Mouse (Mus musculus): ENCODE results near the gene Mre11a. TPM values are rescaled to one million over a fixed set of nuclear protein-coding genes. Genes with fewer than 3 reads are reported as not detected.

The Mre11a gene
- total and polyA plus RNA-seq, 3 experiments = 27.7 to 47.3 (median 45.7) TPM

DNA sequence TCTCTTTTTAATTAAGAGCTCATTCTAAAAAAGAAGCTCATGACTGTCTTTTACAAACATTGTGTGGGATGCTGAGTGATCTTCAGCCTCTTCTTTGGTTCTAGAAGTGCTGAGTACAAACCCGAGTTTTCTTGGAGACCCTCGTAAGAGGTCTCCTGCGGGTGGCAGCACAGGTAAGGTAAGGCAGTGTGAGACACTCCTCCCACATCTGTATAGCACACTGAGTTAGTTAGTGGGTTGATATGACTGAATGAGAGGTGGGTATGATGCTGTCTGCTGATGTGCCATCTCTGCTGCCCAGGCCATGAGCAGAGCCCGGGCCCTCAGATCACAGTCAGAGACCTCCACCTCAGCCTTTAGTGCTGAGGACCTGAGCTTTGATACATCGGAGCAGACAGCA is 40.4 kb downstream of the Mre11a start:
- no peaks in the 10 kb centered on the region for H3K9me3 ChIP-seq (replicated peaks; ENCODE audit: low read length)
- H3K27ac ChIP-seq (ENCODE audit: insufficient read depth, low read depth) = no peak overlapping the region
- no peak overlapping the region for H3K9ac ChIP-seq (ENCODE audit: insufficient read depth, low read depth)
- H3K36me3 ChIP-seq (replicated peaks in 1 of 2; ENCODE audit: control insufficient read depth in 1 of 2, insufficient read depth in 1 of 2, low read length in 1 of 2) = peaks cover 51 to 87% of the 10 kb centered on the region in 2 experiments
- no peak overlapping the region for H3K4me3 ChIP-seq (replicated peaks in 1 of 3; ENCODE audit: low read depth in 2 of 3, low read length in 2 of 3, poor library complexity in 1 of 3)
- DNase-seq (ENCODE audit: extremely low read depth) = no peak
- H3K79me2 ChIP-seq (replicated peaks; ENCODE audit: control insufficient read depth, extremely low read depth, insufficient read depth, poor library complexity, severe bottlenecking) = no peaks in the 10 kb centered on the region
- H3K4me1 ChIP-seq (ENCODE audit: control insufficient read depth in 1 of 2, insufficient read depth in 2 of 2) = no peaks in the 10 kb centered on the region
- in situ Hi-C loops (cut with MboI; ENCODE audit: low pct_ligation_motif_present, low pct_unique_long_range_greater_than_20kb, low sequenced_read_pairs) (no loop called here), dilution Hi-C loops (cut with MboI; ENCODE audit: extremely low pct_ligation_motif_present, extremely low pct_unique_long_range_greater_than_20kb, low sequenced_read_pairs) (no loop called here)
- no peak for TF ChIP-seq SMC3 (IDR thresholded peaks at IDR 0.05; ENCODE audit: low read depth, low read length)
- TF ChIP-seq CTCF (conservative IDR thresholded peaks at IDR 0.05 in 1 of 2, IDR thresholded peaks at IDR 0.05 in 1 of 2; ENCODE audit: low read depth in 2 of 2, low read length in 2 of 2) = peak in 1 of 2 experiments; percentile 8; a peak in 1 of 4 replicates
- H3K27me3 ChIP-seq (replicated peaks) = no peaks in the 10 kb centered on the region
- H3K4me2 ChIP-seq (ENCODE audit: insufficient read depth, low read depth, poor library complexity, severe bottlenecking) = no peak overlapping the region

DNA sequence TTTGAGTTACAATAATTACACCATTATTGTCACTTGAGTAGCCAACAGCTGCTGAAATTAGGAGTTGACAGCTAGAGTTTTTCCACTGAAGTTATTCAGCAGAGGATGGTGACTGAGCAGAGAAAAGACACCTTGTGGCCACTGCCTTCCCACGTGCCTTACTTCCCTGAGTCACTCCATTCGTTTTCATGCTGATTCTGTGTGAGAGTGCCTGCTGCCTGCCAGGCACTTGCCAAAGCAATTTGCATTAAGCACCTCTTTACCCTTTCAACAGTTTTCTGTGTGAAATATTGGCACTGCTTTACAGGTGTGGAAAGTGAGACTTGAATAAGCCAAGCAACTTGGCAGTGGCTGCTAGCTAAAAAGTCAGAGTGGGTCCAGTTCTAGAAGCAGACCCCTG is 43.4 kb downstream of the Mre11a start:
- H3K4me2 ChIP-seq (ENCODE audit: insufficient read depth, low read depth, poor library complexity, severe bottlenecking) = no peak overlapping the region
- no peaks in the 10 kb centered on the region for H3K9me3 ChIP-seq (replicated peaks; ENCODE audit: low read length)
- H3K4me1 ChIP-seq (ENCODE audit: control insufficient read depth in 1 of 2, insufficient read depth in 2 of 2) = no peaks in the 10 kb centered on the region
- in situ Hi-C loops (cut with MboI; ENCODE audit: low pct_ligation_motif_present, low pct_unique_long_range_greater_than_20kb, low sequenced_read_pairs) (no loop called here), dilution Hi-C loops (cut with MboI; ENCODE audit: extremely low pct_ligation_motif_present, extremely low pct_unique_long_range_greater_than_20kb, low sequenced_read_pairs) (no loop called here)
- no peak overlapping the region for H3K27ac ChIP-seq (ENCODE audit: insufficient read depth, low read depth)
- no peak overlapping the region for H3K4me3 ChIP-seq (replicated peaks in 1 of 3; ENCODE audit: low read depth in 2 of 3, low read length in 2 of 3, poor library complexity in 1 of 3)
- no peaks in the 10 kb centered on the region for H3K27me3 ChIP-seq (replicated peaks)
- no peaks in the 10 kb centered on the region for H3K79me2 ChIP-seq (replicated peaks; ENCODE audit: control insufficient read depth, extremely low read depth, insufficient read depth, poor library complexity, severe bottlenecking)
- no peak for DNase-seq (ENCODE audit: extremely low read depth)
- H3K9ac ChIP-seq (ENCODE audit: insufficient read depth, low read depth) = no peak overlapping the region
- TF ChIP-seq USF2 (conservative IDR thresholded peaks at IDR 0.05; ENCODE audit: low read depth, low read length) (no peak), SMC3 (IDR thresholded peaks at IDR 0.05; ENCODE audit: low read depth, low read length) (no peak), JUN (IDR thresholded peaks at IDR 0.05; ENCODE audit: insufficient read depth, low read depth, low read length) (no peak), EP300 (IDR thresholded peaks at IDR 0.05; ENCODE audit: low read length) (no peak), GABPA (IDR thresholded peaks at IDR 0.05; ENCODE audit: insufficient replicate concordance, low read depth, low read length) (no peak), RCOR1 (conservative IDR thresholded peaks at IDR 0.05; ENCODE audit: low read depth, low read length) (no peak), MAZ (IDR thresholded peaks at IDR 0.05; ENCODE audit: low read depth, low read length) (no peak), NELFE (IDR thresholded peaks at IDR 0.05; ENCODE audit: low read depth, low read length) (no peak), PAX5 (IDR thresholded peaks at IDR 0.05; ENCODE audit: low read length) (no peak), CHD2 (IDR thresholded peaks at IDR 0.05; ENCODE audit: low read length) (no peak), IRF4 (IDR thresholded peaks at IDR 0.05; ENCODE audit: low read depth, low read length) (no peak), JUND (conservative IDR thresholded peaks at IDR 0.05; ENCODE audit: low read depth, low read length) (no peak)
- H3K36me3 ChIP-seq (replicated peaks in 1 of 2; ENCODE audit: control insufficient read depth in 1 of 2, insufficient read depth in 1 of 2, low read length in 1 of 2) = peaks cover 48 to 85% of the 10 kb centered on the region in 2 experiments

DNA sequence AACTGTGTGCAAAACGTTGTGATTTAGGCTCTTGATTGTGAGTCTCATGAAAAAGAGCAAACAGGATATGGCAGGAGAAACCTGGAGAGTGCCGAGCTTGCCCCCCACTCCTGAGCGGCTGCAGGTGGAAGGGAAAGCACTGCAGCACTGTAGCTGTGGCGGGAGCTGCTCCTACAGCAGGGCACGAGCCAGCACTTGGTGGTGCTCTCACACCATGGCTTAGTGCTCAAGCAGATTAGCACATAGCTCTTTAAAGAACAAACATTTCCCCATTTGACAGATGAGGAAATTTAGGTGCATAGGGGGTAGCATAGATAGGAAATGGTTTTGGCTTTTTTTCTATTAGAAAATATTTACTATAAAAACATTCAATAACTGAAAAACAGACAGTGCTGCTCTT is 47.6 kb downstream of the Mre11a start:
- Histone ChIP-seq H3K4me1 (ENCODE audit: control insufficient read depth in 1 of 2, insufficient read depth in 2 of 2) (no peaks in the 10 kb centered on the region), H3K36me3 (replicated peaks in 1 of 2; ENCODE audit: control insufficient read depth in 1 of 2, insufficient read depth in 1 of 2, low read length in 1 of 2) (peaks cover 49 to 87% of the 10 kb centered on the region in 2 experiments)
- dilution Hi-C loops (cut with MboI; ENCODE audit: extremely low pct_ligation_motif_present, extremely low pct_unique_long_range_greater_than_20kb, low sequenced_read_pairs) = no loop called here

More for the DNA sequence above, 47.6 kb downstream of the Mre11a start:
- no peak for TF ChIP-seq MXI1 (IDR thresholded peaks at IDR 0.05; ENCODE audit: low read depth, low read length)
- TF ChIP-seq GABPA (IDR thresholded peaks at IDR 0.05; ENCODE audit: insufficient replicate concordance, low read depth, low read length) = no peak
- TF ChIP-seq HCFC1 (IDR thresholded peaks at IDR 0.05; ENCODE audit: low read depth, low read length) = no peak
- TF ChIP-seq KAT2A (IDR thresholded peaks at IDR 0.05; ENCODE audit: insufficient replicate concordance, low read length) = no peak
- TF ChIP-seq SMC3 (IDR thresholded peaks at IDR 0.05; ENCODE audit: low read depth, low read length) = no peak
- no peak for TF ChIP-seq POLR2AphosphoS2 (IDR thresholded peaks at IDR 0.05; ENCODE audit: low read depth, low read length)
- TF ChIP-seq USF1 (IDR thresholded peaks at IDR 0.05; ENCODE audit: low read depth, low read length) = no peak
- no peak for TF ChIP-seq SIN3A (IDR thresholded peaks at IDR 0.05; ENCODE audit: low read length)
- no peak for TF ChIP-seq MAZ (IDR thresholded peaks at IDR 0.05; ENCODE audit: low read depth, low read length)
- TF ChIP-seq RCOR1 (conservative IDR thresholded peaks at IDR 0.05; ENCODE audit: low read depth, low read length) = no peak
- TF ChIP-seq CHD1 (IDR thresholded peaks at IDR 0.05; ENCODE audit: low read depth, low read length) = no peak
- no peak for TF ChIP-seq MAFK (IDR thresholded peaks at IDR 0.05; ENCODE audit: insufficient replicate concordance, low read length)
- no peak for TF ChIP-seq POLR2A (IDR thresholded peaks at IDR 0.05; ENCODE audit: low read depth, low read length)
- TF ChIP-seq TCF12 (IDR thresholded peaks at IDR 0.05; ENCODE audit: low read depth, low read length) = no peak
- TF ChIP-seq ZMIZ1 (IDR thresholded peaks at IDR 0.05; ENCODE audit: low read depth, low read length) = no peak
- no peak for TF ChIP-seq MAX (IDR thresholded peaks at IDR 0.05; ENCODE audit: low read length)
- H3K79me2 ChIP-seq (replicated peaks; ENCODE audit: control insufficient read depth, extremely low read depth, insufficient read depth, poor library complexity, severe bottlenecking) = no peaks in the 10 kb centered on the region
- no peak overlapping the region for H3K27ac ChIP-seq (ENCODE audit: insufficient read depth, low read depth)
- H3K4me2 ChIP-seq (ENCODE audit: insufficient read depth, low read depth, poor library complexity, severe bottlenecking) = no peak overlapping the region
- no peak overlapping the region for H3K9ac ChIP-seq (ENCODE audit: insufficient read depth, low read depth)
- H3K4me3 ChIP-seq (replicated peaks in 1 of 3; ENCODE audit: low read depth in 2 of 3, low read length in 2 of 3, poor library complexity in 1 of 3) = no peak overlapping the region
- H3K27me3 ChIP-seq (replicated peaks) = no peaks in the 10 kb centered on the region
- in situ Hi-C loops (cut with MboI; ENCODE audit: low pct_ligation_motif_present, low pct_unique_long_range_greater_than_20kb, low sequenced_read_pairs) = no loop called here
- H3K9me3 ChIP-seq (replicated peaks; ENCODE audit: low read length) = no peaks in the 10 kb centered on the region
- no peak for DNase-seq (ENCODE audit: extremely low read depth)

Data from CH12.LX (cell line).